Mouse (Mus musculus): ENCODE measurements around the gene Sema6b.

The Sema6b gene

DNA sequence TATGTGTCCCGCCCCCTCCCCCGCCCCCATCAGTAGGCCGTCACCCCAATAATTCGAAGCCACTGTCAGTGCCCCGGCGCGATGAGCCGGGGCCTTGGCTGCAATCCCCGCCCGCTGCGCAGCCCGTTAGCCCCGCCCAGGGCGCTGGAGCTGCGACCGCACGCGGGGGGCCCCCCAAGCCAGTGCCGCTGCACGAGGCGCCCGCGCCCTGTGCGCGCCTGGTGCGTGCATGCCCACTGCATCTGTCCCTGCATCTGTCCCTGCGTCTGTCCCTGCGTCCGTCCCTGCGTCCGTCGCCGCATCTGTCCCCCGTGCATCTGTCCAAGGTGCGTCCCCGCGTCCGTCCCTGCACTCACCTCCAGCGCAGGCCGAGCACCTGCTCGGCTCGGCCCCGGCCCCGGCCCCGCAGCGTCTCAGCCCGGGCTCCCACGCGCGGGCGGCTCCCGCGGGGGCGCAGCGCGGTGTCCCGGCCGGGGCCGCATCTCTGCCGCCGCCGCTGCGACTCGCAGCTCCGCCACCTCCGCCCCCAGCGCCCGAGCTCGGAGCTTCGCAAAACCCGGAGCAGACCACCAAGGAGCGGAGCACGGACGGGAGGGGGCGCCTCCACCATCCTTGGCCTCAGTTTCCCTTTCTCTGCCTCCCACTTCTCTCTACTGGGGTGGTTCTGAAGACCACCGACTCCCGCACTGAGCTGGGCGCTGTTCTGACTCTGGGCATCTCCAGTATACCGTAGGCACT is at the start of gene Sema6b:
Gene Sema6b, minus strand, starts transcription at position 486 of the 738 bp plus-strand sequence.
- DNase-seq (ENCODE audit: low read depth, low spot score) = peak; percentile 40

DNA sequence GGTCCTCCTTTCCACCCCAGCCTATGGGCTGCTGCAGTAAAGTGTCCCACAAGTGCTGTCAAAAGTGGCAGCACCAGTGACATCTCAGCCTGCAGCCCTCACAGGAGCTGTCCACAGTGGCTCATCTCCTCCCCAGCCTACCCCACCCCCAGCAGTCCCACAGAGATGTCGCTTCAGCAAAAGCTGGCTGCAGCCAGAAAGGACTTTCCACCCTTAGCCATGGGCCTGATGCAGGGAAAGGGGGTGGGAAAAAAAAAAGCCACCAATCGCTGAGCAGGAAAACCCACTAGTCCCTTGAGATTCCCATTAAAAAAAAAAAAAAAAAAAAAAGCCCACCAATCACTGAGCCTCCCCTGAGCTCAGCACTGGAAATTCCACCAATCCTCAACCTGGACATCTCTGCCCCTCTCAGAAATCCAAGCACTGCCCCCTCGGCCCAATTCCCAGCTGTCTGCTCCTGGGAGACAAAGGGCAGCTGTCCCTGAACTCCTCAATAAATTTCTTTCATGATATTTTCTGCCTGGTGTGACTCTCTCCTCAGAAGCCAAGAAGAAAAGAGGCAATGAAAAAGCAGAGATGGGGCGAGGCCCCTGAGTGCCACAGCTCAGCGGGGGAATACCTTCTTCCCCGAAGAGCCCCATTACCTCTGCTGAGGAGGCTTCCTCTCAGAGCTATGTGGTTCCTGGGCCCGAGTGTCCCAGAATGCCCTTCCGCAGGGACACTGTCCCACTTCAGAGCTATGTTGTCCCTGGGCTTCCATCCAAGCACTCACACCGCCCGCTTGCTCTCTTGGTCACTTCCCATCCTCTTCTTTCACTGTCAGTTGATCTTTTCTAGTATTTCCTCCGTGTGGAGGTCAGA is 45.4 kb upstream of the Sema6b start:
- peak; percentile 41 for DNase-seq (ENCODE audit: low read depth, low spot score)

DNA sequence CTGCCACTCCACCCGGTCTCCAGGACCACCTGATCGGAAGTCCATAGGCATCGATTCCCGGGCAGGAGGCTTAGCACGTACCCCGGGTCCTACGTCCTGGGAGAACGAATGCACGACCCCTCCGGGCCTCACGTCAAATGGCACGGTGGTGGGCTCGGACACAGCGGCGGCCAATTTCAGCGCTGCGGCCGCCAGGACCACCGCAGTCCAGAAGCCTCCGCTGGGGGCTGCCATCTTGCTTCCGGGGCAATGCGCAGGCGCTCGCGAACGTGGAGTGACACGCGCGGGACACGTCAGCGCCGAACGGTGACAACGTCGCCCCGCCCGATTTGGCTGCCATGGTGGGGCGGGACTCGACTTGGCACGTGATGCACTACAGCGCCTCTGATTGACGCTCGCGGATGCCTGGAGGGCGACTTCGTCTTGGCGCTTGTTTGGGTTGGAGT is 43.5 kb upstream of the Sema6b start, which contains the start of gene Mydgf:
Gene Mydgf, minus strand, starts transcription at position 263 of the 446 bp plus-strand sequence.
- peak; percentile 91 for DNase-seq (ENCODE audit: low read depth, low spot score)

DNA sequence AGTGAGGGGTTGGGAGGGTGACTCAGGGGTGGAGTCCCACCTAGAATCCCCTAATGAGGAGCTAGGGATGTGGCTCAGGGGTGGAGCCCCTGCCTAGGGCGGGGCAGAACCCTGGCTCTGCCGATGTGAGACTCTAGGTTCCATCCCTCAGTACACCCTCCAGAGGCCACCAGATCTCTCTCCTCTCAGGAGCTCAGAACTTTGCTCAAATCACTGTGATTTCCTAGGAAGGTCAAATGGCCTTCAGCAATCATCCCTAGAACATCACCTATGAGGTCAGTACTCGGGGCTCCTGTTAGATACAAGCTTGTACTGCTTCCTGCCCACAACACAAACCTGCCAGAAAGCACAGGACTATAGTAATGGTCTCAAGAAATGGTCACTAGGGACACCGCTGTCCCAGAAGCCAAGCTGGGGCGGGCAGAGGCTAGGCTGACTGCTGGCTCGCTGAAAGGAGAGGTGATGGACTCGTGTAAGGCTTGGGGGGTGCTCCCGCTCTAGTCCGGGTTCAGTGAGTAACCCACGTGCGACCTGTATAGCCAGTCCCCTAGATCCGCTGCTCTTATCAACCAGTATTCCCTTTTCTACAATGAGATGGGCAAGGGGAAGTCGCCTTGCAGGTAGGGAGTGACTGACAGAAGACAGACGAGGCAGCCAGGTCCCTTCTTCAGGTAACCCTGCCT is 43.0 kb upstream of the Sema6b start:
- no peak for DNase-seq (ENCODE audit: low read depth, low spot score)

DNA sequence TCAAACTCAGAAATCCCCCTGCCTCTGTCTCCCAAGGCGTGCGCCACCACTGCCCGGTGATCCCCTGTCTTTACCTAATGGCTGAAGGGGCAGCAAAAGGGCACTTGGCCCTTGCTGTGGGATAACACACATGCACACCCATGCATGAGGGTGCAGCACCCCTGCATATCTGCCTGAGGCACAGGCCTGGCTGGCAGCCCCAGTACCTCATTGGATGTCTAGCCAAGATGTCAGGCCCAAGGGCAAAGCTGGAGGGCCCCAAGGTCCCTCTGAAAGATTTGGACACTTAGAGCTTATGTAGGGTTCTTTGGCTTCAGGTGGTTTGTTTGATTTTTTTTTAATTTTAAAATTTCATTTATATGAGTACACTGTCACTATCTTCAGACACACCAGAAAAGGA is 35.3 kb upstream of the Sema6b start:
- no peak for DNase-seq (ENCODE audit: low read depth, low spot score)

DNA sequence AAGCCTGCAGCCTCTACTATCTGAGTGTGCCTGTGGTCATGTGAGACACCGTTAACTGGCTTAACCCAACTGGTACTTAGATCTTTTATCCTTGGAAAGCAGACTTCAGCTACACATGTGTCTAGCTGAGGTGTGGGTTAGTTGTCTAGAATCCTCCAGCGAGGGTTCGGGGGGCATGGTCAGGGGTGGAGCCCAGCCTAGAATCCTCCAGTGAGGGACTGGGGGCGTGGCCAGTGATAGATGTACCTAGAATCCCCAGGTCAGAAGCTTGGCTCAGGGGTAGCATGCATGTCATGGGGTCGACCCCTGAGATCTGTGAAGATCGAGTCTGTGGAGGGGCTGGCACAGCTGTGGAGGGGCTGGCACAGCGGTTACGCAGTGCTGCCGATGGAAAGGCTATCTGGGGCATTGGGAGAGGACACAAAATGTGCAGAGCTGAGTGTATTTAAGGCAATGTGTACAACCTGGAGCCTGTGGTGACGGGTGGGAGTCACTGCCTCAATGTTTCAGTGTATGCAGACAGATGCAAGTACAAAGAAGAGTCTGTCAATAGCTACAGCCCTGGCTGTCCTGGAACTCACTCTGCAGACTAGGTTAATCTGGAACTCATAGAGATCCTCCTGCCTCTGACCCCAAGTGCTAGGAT is 33.4 kb upstream of the Sema6b start:
- DNase-seq (ENCODE audit: low read depth, low spot score) = no peak

DNA sequence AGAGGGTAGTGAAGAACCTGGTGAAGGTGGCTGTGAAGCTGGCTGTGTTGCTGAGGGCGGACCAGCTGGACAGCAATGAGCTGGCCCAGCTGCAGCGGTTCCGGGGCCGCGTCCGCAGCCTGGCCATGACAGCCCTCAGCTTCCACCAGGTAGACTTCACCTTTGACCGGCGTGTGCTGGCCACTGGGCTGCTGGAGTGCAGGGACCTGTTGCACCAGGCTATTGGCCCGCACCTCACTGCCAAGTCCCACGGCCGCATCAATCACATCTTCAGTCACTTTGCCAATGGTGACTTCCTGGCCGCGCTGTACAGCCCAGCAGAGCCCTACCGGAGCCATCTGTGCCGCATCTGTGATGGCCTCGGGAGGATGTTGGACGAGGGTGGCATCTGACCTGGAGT is 31.7 kb upstream of the Sema6b start:
- DNase-seq (ENCODE audit: low read depth, low spot score) = no peak

DNA sequence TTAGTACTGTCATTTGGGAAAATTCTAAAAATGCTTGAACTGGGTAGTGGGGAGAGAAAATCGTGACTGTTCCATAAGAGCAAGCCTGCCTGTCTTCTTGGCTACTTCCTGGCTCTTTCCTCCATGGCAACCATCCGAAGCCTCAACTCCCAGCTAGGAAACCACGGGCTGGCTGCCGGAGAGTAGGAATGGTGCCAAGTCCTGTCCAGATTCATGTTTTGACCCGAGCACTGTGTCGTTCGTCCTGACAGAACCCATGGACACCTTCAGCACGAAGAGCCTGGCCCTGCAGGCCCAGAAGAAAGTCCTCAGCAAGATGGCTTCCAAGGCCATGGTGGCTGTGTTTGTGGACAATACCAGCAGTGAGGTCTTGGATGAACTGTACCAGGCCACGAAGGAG is 31.3 kb upstream of the Sema6b start:
- DNase-seq (ENCODE audit: low read depth, low spot score) = no peak

DNA sequence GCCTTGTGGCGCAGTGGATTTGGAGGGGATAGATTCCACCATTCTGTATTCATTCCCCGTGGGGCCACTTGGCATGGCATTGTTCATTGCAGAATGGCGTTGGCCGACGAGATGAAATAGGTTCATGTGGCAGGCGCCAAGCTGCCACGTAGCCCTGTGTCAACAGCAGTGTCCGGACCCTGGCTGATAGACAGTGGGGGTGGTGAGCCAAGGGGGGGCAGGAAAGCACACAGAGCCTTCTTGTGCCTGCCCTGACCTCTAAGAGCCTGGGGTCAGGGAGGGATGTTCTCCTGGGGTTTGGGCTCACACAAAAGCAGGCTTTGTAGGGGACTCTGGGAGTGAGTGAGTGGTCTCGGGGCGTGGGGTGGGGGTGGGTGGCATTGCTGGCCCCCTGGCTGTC is 30.5 kb upstream of the Sema6b start:
- DNase-seq (ENCODE audit: low read depth, low spot score) = no peak

DNA sequence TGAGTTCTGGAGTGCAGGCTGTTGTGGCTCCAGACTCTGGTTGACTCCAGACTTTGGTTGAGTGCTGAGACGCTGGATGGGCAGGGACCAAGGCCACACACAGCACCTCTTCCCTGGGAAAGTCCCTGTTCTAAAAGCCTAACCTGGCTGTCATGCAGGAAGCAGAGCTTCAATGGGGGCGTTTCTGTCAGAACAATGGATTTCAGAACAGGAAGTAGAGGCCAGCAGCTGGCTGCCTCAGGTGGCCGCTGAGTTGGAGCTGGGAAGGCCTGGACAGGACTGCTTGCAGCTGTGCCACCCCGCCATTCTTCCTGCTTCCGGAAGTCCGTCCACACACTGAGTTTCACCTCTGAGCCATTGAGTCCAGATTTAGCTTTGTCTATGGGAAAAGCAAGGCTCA is 29.7 kb upstream of the Sema6b start:
- DNase-seq (ENCODE audit: low read depth, low spot score) = no peak

DNA sequence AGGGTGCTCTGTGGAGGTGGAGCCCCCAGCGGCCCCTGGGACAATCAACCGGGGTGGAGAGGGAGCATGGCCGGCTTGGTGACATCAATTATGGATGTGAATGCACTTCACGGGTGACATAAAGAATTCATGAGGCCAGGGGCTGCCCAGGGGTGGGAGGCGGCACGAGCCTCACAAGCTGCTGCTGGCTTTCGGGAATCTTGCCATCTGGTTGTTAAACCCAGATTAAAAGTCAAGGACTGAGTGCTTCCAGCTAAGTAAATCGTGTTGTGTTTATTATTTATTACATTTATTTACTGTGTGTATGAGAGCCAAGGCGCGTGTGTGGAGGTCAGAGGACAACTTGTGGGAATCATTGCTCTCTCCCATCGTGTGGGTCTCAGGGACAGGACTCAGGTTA is 25.5 kb upstream of the Sema6b start:
- DNase-seq (ENCODE audit: low read depth, low spot score) = no peak

DNA sequence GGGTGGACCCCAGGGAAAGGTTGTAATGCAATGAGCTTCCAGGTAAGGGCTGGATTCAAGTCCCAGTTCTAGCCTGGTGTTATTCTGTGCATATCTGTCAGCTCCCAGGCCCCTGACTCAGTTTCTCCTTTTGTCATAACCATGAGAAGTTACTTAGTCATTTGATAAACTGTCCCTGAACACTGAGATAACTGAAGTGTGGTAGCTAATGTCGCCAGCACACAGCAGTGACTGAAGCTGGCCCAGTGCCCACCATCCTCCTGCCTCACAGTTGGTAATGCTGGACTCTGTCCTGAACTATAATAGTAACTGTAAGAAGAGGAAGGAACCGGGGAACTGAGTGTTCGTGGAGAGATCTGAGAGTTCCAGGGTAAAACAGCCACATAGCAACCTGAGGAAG is 24.4 kb upstream of the Sema6b start:
- DNase-seq (ENCODE audit: low read depth, low spot score) = no peak

DNA sequence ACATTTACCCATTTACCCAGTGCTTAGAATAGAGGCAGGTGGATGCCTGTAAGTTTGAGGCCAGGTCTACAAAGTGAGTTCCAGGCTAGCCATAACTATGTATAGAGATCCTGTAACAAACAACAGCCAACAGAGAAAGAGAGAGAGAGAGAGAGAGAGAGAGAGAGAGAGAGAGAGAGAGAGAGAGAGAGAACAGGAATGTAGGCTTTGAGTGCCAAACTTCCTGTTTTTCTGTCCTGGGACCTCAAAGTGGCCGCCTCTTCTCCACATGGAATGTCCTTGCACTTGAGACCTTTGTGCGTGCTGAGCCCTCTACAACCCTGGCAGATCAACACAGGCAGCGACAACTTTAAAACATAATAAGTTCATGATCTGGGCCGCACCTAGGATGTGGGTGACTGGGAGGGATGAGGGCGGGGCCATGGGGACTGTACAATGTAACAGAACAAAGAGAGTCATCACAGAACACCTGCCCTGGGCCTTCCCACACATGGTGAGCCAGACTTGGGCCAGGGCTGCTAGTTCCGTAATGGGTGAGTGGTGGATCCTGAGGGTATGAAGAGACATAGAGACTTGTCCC is 23.5 kb upstream of the Sema6b start:
- no peak for DNase-seq (ENCODE audit: low read depth, low spot score)

DNA sequence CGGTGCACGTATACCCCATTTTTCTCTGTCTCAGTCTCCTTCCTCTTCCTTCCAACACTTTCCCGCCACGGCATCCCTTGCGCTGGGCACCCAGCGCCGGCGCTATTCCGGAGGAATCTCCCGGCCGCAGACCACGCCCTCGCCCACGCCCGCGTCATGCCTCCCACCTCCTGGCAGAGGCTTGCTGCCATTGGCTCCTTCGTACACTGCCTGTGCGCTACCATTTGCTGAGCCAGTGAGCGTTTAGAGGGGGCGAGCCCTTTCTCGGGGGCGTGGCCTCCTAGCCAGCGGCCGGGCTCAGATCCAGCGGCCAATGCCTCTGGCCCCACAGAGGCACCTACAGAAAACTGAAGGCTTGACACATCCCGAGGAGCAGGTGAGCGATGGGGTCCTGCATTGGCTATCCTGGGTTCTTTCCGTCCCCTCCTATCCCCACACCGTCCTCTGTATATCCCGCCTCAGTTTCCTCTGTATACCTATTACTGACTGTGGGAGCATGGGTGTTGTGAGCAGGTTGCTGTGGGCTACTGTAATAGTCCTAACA is 22.2 kb upstream of the Sema6b start, which contains the start of gene Tnfaip8l1:
Gene Tnfaip8l1, plus strand, starts transcription at position 247 of the 544 bp plus-strand sequence.
- DNase-seq (ENCODE audit: low read depth, low spot score) = peak; percentile 88

DNA sequence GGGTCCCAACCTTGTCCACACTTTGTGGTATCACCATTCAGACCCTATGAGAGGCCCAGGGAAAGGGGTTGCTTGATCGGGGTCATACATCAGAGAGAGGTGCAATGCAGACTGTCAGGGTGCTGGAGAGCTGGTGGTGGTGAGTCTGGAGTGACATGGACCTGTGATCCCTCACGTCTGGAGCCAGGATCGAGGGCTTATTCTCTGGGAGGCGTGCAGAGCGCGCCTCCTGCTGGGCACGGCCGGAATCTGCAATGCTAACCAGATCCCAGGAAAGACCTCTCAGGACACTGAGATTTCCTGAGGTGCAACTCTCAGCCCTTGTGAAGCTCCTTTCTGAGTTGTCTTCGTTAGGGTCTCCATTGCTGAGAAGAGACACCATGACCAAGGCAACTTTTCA is 19.6 kb upstream of the Sema6b start:
- peak; percentile 80 for DNase-seq (ENCODE audit: low read depth, low spot score)

DNA sequence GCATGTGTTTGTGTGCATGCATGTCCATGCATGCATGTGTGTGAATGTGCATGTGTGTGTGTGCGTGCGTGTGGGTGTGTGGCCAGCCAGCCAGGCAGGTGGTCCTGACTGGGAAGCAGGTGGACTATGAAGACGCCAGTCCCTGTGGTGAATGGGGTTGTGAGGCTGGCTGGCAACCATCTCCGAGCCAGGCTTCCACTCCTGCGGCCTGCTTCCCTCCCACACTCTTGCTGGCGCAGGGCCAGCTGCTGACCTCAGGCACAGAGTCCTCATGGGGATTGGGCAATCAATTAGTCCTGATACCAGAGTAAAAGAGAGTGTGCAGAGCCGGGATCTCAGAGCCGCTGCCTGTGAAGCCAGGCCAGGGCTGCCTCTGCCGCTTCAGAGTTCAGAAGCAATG is 13.5 kb upstream of the Sema6b start:
- peak; percentile 60 for DNase-seq (ENCODE audit: low read depth, low spot score)

DNA sequence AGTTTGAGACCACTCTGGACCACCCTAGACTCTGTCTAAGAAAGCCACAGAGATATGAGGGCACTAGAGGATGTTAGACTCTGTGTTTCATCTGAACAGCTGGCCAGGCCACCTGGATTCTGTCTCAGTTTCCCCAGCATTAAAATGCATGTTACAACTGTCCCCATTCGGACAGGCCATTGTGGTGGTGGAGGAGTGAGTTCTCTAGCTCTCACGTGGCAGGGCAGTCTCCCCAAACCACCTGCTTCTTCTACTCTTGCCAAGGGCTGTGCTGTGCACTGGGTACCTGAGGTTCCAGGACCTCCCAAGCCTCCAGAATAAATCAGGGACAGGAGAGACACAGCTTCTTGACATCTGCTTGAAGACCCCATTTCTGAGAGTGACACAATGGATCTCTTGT is 9.8 kb upstream of the Sema6b start:
- DNase-seq (ENCODE audit: low read depth, low spot score) = no peak

DNA sequence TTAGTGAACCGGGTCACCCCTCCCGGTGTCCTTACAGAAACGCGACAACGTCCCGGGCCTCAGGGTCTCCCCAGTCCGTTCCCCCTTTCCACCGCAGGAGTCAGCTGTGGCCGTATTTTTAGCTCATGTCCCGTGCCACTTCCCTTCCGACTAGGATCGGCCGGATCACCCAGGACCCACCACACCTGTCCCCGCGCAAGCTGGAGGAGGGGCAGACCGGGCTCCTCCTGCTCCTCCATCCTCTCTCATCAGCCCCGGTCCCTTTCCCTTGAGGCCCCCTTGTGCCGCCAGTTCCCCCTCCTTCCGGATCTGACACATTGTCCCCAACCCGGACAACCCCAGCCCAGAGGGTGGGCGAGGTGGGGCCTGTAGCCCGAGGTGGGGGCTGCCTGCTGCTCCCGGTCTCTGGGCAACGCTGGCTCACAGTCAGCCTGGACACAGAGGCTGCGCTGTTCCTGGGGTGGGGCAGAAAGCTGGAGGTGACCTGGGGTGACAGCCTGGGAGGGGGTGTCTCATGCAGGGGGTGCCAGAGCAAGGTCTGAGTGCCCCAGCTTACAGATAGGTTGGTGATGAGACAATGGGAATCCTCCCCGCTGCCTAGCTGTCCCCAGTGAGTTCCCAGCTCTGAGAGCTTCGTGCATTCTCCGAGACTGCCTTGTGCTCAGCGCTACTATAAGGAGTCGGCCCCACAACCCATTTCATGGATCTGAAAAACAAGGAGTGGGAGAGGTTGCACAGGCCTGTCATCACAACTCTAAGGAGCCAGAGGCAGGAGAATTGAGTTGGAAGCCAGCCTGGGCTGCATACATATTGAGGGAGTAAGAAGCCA is 8.9 kb upstream of the Sema6b start:
- DNase-seq (ENCODE audit: low read depth, low spot score) = no peak

DNA sequence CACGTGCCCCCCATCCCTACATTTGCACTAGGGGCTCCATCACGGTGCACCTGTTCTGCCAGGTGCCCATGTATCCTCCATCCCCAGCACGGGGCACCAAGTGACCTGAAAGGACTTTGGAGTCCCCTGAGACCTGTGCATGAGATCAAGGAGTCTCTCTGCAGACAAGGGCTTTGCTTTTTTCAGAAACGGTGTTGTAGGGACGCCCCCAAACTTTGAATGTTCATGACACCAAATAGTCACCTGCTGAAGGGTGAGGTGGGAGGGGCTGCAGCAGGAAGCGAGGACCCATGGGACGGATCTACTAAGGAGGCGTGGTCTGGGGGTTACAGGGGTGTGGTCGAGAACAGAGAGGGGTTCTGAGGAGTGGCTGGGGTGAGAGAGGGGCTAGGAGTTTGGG is 8.1 kb upstream of the Sema6b start:
- no peak for DNase-seq (ENCODE audit: low read depth, low spot score)

DNA sequence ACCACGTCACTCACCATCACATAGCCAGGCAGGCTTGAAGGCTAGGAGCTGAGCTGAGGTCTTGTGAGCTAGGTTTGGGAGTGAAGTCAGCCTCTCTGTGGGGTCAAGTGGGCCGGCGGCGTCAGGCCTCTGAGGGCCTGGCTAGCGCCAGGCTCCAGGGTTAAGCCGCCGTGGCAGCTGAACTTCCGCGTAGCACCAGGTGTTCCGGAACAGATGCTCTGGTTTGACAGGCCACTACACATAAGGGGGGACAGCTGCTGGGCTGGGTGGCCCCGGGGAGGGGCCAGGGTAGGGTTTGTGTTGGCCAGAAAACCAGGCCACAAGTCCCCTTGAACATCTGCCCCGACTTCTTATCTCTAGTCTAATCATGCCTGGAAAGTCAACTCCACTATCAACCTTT is 7.3 kb upstream of the Sema6b start:
- DNase-seq (ENCODE audit: low read depth, low spot score) = no peak

Measured in forelimb bud, embryonic 11.5 days (tissue).